Mouse (Mus musculus) mesoderm, embryonic 11.5 days (tissue): Measurements from ENCODE around the gene Srcin1.

ENCODE experiments used
- DNase-seq: peaks from one replicate; pipeline ENCODE4 v3.0.0-alpha.2; 2012; ENCODE audit warnings: low read depth, low spot score

Srcin1 gene

DNA sequence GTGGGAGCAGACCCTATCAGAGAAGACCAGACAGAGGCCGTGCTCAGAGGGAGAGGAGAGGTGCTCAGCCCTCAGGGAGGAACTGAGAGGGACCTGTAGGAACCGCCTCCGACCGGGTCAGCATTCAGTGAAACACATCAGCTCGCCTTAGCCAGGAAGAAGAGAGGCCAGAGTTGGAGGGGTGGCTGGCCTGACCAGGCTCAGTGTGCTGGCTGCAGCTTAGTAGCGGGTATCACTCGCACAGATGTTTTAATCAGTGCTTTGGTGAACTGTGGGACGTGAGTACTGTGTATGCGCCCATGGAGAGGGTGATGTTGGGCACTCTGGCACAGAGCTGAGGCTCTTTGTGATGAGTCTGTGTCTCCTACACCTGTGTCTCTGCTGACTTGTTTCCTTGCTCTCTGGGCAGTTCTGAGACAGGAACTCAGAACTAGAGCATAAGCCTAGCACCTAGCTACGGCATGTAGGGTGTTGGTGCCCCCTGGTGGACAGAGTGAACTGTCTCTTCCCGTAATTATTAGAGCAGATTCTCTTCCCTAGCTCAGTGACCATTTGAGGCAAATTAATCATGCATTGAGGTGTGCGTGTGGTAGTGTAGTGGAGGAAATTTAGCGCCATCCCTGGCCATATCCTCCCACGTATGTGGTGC is 107.2 kb downstream of the Srcin1 start:
- DNase-seq, result peak; percentile 90

DNA sequence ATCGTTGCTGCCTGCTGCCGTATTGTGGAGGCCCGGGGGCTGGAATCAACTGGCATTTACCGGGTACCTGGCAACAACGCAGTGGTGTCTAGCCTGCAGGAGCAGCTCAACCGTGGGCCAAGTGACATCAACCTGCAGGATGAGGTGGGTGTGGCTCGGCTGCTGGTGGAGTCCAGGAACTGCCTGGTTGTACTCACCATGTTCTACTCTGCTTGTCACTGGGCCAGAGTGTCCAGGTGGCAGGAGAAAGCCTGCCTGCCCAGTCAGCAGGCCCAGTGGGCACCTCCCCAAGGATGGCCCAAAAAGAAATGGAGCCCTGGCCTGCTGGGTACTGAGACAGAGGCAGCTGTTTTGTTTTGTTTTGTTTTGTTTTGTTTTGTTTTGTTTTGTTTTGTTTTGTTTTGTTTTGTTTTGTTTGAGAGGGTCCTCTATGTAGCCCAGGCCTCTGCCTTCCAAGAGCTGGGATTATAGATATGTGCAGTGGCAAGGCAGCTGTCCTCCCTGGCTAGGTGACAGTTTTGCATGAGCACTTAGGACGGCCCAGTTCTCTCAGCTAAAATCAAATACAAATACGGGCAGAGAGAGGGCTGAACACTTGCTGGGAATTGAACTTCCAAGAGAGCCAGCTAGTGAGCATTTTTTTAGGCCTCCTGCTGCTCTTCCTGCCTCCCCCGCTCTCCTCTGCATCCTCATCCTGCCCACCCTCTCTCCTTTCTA is 109.4 kb downstream of the Srcin1 start:
- DNase-seq, result no peak

DNA sequence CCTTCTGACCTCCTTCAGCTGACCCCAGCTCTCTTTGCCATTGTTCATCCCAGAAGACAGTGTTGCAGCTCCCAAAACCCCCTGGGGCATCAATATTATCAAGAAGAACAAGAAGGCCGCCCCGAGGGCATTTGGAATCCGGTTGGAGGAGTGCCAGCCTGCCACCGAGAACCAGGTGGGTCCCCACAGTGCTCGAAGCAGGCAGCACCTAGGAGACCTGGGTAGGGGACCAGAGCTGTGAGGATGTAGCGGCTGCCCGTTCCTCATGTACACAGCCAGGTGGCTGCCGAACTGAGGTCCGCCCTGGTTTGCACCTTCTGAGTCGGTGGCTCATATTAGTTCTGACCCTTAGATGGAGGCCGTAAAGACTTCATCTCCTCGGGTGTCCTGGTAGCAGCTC is 110.0 kb downstream of the Srcin1 start:
- no peak for DNase-seq

DNA sequence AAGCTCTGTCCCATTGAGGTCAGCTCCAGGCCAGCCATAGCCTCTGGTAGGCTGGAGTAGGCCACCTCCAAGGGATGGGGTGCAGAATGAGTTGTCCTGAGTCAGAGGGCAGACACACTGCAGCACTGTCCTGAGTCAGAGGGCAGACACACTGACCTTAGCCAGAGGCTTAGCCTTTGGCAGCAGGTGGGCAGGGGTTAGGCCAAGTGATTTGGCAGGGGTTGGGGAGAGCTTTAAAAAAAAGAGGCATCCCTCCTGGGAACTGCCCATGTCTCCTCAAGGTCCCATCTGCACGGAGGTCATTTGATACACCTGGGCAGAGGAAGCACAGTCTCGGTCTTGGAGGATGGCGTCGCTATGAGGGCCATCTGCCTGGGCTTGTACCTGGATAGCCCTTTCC is 112.0 kb downstream of the Srcin1 start:
- DNase-seq, result no peak

GRCm38 (mm10) chr11:97463166-97463565 is 112.8 kb downstream of the Srcin1 start:
- no peak for DNase-seq

DNA sequence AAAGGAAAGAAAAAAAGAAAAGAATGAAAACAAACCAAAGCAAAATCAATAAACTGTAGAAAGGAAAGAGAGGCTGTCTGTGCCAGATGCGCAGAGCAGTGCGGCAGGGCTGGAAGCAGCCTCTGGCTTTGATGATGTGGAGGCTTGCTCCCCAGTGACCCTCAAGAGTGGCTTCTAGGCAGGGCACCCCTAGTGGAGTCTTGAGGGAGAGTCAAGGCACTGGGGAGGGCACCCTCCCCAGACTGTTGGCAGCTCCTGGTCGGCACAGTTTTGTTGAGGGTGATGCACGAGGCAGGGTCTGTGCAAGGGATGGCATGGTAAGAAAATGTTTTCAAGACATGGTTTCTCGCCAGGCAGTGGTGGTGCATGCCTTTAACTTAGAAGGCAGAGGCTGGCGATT is 113.4 kb downstream of the Srcin1 start:
- no peak for DNase-seq

GRCm38 (mm10) chr11:97461307-97461820 is 114.6 kb downstream of the Srcin1 start:
- DNase-seq, result no peak
